Mouse (Mus musculus) lung, embryonic 15.5 days (tissue): ENCODE measurements around the gene Afm. TPM values are rescaled to one million over a fixed set of nuclear protein-coding genes. Genes with fewer than 3 reads are reported as not detected.

Source experiments
- ATAC-seq: fragments of 200-750 bp; cut with Nextera tagmentation; 2 replicates; pipeline ENCODE4 v1.8.0; 2017; ENCODE audit warnings: moderate number of reproducible peaks, borderline replicate concordance; ENCODE audit not compliant: low FRiP score, low TSS enrichment; ENCODE audit errors: extremely low read depth
- H3K27ac ChIP-seq: fragments of 300-500 bp; sonication (generic); 2 replicates; pipeline ENCODE4 v1.5.1; 2015; ENCODE audit warnings: moderate library complexity, mild to moderate bottlenecking, inconsistent platforms
- H3K27me3 ChIP-seq: fragments of 300-500 bp; sonication (generic); 2 replicates; pipeline ENCODE4 v1.6.1; 2015; ENCODE audit warnings: inconsistent platforms
- H3K36me3 ChIP-seq: fragments of 300-500 bp; sonication (generic); 2 replicates; pipeline ENCODE4 v1.6.1; 2015; ENCODE audit warnings: inconsistent platforms
- H3K4me1 ChIP-seq: fragments of 300-500 bp; sonication (generic); 2 replicates; pipeline ENCODE4 v1.6.1; 2015; ENCODE audit warnings: inconsistent platforms
- H3K4me2 ChIP-seq: fragments of 300-500 bp; sonication (generic); 2 replicates; pipeline ENCODE4 v1.6.1; 2015; ENCODE audit warnings: inconsistent platforms, mild to moderate bottlenecking, moderate library complexity
- H3K4me3 ChIP-seq: fragments of 300-500 bp; sonication (generic); 2 replicates; pipeline ENCODE4 v1.5.1; 2015; ENCODE audit warnings: mild to moderate bottlenecking, inconsistent platforms
- H3K9ac ChIP-seq: fragments of 300-500 bp; sonication (generic); 2 replicates; pipeline ENCODE4 v1.6.1; 2015; ENCODE audit warnings: inconsistent platforms
- H3K9me3 ChIP-seq: fragments of 300-500 bp; sonication (generic); 2 replicates; pipeline ENCODE4 v1.6.1; 2016; ENCODE audit warnings: inconsistent platforms
- WGBS: fragments of 180-500 bp; shearing (Covaris S2); methylation state at CpG from one replicate; pipeline ENCODE4 v1.1.7; 2015; 5-methylcytosine and 5-hydroxymethylcytosine counted together
- polyA plus RNA-seq: library from polyadenylated mRNA; unstranded; fragments of >200 nt; fragmentation: Nextera tagmentation; extraction: Ambion mirVana; gene quantifications from 2 replicates; pipeline ENCODE4 v1.2.1, GENCODE M21; 2015

Afm gene
- polyA plus RNA-seq, 1 experiment from 2014 or later: 0.07 TPM

GRCm38 (mm10) chr5:90499509-90499908, 19.2 kb upstream of the Afm start:
- WGBS: 51% methylated on average over 7 of the region's 7 CpGs

GRCm38 (mm10) chr5:90500714-90501113, 18.0 kb upstream of the Afm start:
- Histone ChIP-seq H3K4me2 (no peak overlapping the region), H3K4me1 (no peaks in the 10 kb centered on the region), H3K9ac (no peak overlapping the region), H3K4me3 (no peak overlapping the region), H3K36me3 (no peaks in the 10 kb centered on the region), H3K27ac (no peak overlapping the region), H3K27me3 (no peaks in the 10 kb centered on the region), H3K9me3 (no peaks in the 10 kb centered on the region)
- no peak for ATAC-seq
- 4% methylated on average over 6 of the region's 6 CpGs for whole genome bisulfite sequencing

More at GRCm38 (mm10) chr5:90499509-90499908, 19.2 kb upstream of the Afm start:
- no peak for ATAC-seq
- no peaks in the 10 kb centered on the region for H3K36me3 ChIP-seq
- H3K27me3 ChIP-seq: no peaks in the 10 kb centered on the region
- H3K4me2 ChIP-seq: no peak overlapping the region
- H3K27ac ChIP-seq: no peak overlapping the region
- H3K4me1 ChIP-seq: no peaks in the 10 kb centered on the region
- no peak overlapping the region for H3K4me3 ChIP-seq
- H3K9ac ChIP-seq: no peak overlapping the region
- H3K9me3 ChIP-seq: no peaks in the 10 kb centered on the region

DNA sequence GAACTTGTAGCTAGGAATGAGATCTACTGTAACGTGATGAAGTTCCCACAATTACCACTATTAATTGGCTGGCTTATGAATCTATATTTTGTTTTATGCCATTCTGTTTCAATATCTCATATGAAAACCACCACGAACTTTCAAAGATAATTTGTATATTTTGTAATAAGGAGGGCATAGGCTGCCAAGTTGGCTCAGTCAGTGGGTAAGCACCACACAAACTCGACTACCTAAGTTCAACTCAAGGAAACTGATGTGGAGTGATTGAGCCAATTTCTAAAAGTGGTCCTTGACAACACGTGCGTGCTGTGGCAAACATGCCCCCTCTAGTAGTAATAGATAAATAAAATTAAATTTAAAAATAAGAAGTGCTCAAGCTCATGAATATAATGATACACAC, 17.0 kb upstream of the Afm start:
- Histone ChIP-seq H3K4me2 (no peak overlapping the region), H3K36me3 (no peaks in the 10 kb centered on the region), H3K9me3 (no peaks in the 10 kb centered on the region), H3K27me3 (no peaks in the 10 kb centered on the region), H3K4me1 (no peaks in the 10 kb centered on the region), H3K4me3 (no peak overlapping the region), H3K9ac (no peak overlapping the region), H3K27ac (no peak overlapping the region)
- 77% methylated on average over 5 of the region's 5 CpGs for WGBS
- ATAC-seq: no peak

GRCm38 (mm10) chr5:90504742-90505141, 14.0 kb upstream of the Afm start:
- ATAC-seq: no peak
- H3K4me1 ChIP-seq: no peaks in the 10 kb centered on the region
- H3K9me3 ChIP-seq: no peaks in the 10 kb centered on the region
- no peak overlapping the region for H3K9ac ChIP-seq
- no peaks in the 10 kb centered on the region for H3K36me3 ChIP-seq
- H3K27ac ChIP-seq: no peak overlapping the region
- no peak overlapping the region for H3K4me3 ChIP-seq
- no peak overlapping the region for H3K4me2 ChIP-seq
- 62% methylated on average over 11 of the region's 11 CpGs for WGBS
- H3K27me3 ChIP-seq: no peaks in the 10 kb centered on the region

GRCm38 (mm10) chr5:90506507-90506906, 12.2 kb upstream of the Afm start:
- H3K36me3 ChIP-seq: no peaks in the 10 kb centered on the region
- WGBS: 54% methylated on average over 2 of the region's 2 CpGs
- H3K27ac ChIP-seq: no peak overlapping the region
- no peak for ATAC-seq
- H3K9me3 ChIP-seq: no peaks in the 10 kb centered on the region
- no peaks in the 10 kb centered on the region for H3K27me3 ChIP-seq
- no peak overlapping the region for H3K9ac ChIP-seq
- no peaks in the 10 kb centered on the region for H3K4me1 ChIP-seq
- no peak overlapping the region for H3K4me3 ChIP-seq
- H3K4me2 ChIP-seq: no peak overlapping the region

GRCm38 (mm10) chr5:90507411-90507949, 11.3 kb upstream of the Afm start:
- Histone ChIP-seq H3K27me3 (no peaks in the 10 kb centered on the region), H3K4me3 (no peak overlapping the region), H3K4me1 (no peaks in the 10 kb centered on the region), H3K36me3 (no peaks in the 10 kb centered on the region), H3K9me3 (no peaks in the 10 kb centered on the region), H3K4me2 (no peak overlapping the region), H3K9ac (no peak overlapping the region), H3K27ac (no peak overlapping the region)
- no peak for ATAC-seq
- 63% methylated on average over 13 of the region's 13 CpGs for WGBS

DNA sequence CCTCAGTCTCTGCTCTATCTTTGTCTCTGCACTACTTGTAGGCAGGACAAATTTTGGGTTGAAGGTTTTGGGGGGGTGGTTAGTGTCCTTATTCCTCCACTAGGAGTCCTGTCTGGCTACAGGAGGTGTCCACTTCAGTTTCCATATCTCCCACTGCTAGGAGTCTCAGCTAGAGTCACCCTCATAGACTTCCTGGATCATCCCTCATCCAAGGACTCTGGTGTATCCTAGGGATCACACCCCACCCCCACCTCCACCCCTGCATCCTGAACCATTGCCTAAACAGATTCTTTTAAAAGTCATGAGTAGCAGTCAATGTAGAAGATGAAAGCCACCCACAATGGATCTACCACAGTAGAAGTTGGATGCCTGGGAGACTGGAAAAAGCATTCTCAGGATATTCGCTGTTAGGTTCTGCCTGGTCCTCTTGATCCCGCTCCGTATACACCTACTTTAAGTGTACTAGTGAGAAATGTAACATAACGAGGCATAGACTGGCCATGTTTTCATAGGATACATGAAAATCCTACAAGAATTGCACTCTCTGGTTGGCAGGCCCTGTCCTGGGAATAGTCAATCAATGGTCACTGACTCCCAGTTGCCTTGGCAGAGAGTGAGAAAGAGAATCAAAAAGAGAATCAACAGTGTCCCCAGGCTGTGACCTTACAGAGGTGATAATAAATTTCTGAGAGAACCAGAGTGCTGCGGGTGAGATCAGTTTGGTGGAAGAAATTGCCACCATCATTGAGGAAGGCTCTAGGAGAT, 8.7 kb upstream of the Afm start:
- Histone ChIP-seq H3K36me3 (no peaks in the 10 kb centered on the region), H3K27ac (no peak overlapping the region), H3K9me3 (no peaks in the 10 kb centered on the region), H3K9ac (no peak overlapping the region), H3K4me1 (no peaks in the 10 kb centered on the region), H3K27me3 (no peaks in the 10 kb centered on the region), H3K4me3 (no peak overlapping the region), H3K4me2 (no peak overlapping the region)
- ATAC-seq: no peak
- WGBS: 90% methylated on average over 5 of the region's 5 CpGs

DNA sequence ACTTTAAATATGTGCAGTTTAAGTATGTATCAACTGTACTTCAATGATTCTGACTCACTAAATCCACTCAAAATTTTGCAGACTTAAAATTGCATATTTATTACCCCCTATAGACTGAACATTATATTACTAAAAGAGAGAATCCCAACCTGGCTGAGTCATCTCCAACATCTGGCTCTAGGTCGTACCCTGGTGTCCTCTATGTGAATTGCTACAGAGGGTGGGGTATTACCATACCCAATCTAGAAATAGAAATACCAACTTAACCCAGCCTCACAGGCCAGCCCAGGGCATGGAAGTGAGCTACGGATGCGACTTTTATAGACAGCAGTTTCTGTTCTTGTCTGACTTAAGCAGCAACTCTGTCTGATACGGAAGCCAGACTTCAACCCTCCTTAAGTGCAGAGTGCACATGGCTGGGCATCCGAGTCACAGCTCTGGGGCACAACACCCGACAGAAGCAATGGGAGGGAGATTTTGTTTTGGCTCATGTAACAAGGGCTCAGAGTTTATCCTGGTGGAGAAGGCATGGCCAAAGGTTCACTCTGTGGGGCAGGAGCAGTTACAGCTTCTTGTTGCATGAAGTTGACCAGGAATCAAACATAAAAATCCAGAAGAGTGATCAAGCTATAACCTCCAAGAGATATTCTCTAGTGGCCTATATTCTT, 6.3 kb upstream of the Afm start:
- Histone ChIP-seq H3K27me3 (no peaks in the 10 kb centered on the region), H3K4me3 (no peak overlapping the region), H3K9me3 (no peaks in the 10 kb centered on the region), H3K9ac (no peak overlapping the region), H3K4me1 (no peaks in the 10 kb centered on the region), H3K27ac (no peak overlapping the region), H3K4me2 (no peak overlapping the region), H3K36me3 (no peaks in the 10 kb centered on the region)
- ATAC-seq: no peak
- WGBS: 78% methylated on average over 6 of the region's 6 CpGs

DNA sequence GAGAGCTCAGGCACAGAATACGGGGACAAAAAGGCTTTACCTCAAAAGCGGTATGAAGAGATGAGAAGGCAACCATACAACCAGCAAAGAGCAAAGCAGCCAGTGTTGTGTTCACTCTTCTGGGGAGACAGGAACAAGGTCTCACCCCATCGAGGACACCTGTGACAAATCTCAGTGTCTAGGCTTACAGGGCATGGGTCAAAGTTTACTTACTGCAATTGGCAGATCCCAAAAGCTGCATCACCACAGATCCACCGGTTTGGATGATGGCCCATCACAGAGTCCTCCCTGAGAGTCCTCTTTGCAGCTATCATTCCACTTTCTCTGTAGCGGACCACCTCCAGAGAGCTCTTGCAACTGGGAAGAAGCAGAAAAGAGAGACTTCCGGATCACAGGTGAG, 3.2 kb upstream of the Afm start:
- no peak for ATAC-seq
- no peaks in the 10 kb centered on the region for H3K4me1 ChIP-seq
- no peaks in the 10 kb centered on the region for H3K9me3 ChIP-seq
- H3K9ac ChIP-seq: no peak overlapping the region
- no peak overlapping the region for H3K4me2 ChIP-seq
- H3K27me3 ChIP-seq: no peaks in the 10 kb centered on the region
- H3K4me3 ChIP-seq: no peak overlapping the region
- no peaks in the 10 kb centered on the region for H3K36me3 ChIP-seq
- no peak overlapping the region for H3K27ac ChIP-seq
- 82% methylated on average over 6 of the region's 6 CpGs for WGBS

- Histone ChIP-seq H3K36me3 (no peaks in the 10 kb centered on the region), H3K9me3 (no peaks in the 10 kb centered on the region), H3K4me3 (no peak overlapping the region), H3K9ac (no peak overlapping the region), H3K4me2 (no peak overlapping the region), H3K4me1 (no peaks in the 10 kb centered on the region), H3K27me3 (no peaks in the 10 kb centered on the region), H3K27ac (no peak overlapping the region)
- ATAC-seq: no peak
- WGBS: 77% methylated on average over 8 of the region's 8 CpGs
These were observed 32.5 kb downstream of the Afm start for GRCm38 (mm10) chr5:90551191-90551590.

DNA sequence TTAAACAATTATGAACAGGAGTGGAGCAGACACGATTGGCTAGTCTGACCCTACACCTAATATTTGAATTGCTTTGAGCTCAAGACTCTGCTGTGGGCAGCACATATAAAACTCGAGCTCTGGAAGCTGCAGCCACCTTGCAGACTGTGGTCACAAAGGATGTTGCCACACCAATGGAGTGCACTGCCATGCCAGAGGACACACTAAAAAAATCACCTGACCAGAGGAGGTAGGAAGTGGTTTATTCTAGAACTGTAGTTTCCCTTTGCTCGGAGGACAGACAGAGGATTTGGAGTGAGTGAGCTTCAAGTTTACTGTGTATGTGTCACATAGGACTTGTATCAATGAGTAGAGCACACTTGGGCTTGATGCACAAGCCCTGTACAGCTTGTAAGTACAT, 37.3 kb downstream of the Afm start:
- whole genome bisulfite sequencing: 57% methylated on average over 3 of the region's 3 CpGs
- no peaks in the 10 kb centered on the region for H3K9me3 ChIP-seq

DNA sequence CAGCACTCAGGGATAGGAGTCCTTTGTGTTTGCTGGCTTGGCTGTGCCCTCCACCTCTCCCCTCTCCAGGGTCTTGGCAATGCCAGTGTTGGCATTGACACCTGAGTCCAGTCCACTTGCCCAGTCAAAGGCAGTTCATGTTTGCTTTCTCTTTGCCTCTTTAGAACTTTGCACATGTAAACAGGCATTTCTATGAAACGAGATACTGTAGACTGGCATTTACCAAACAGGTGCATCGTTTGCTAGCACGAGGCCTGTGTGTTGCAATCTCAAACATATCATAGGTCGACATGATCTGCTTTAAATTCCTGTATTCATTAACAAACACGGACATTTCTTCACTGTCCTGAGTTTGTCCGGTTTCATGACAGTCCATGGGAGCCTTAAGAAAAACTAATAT, 42.0 kb downstream of the Afm start, which contains the start of gene 5830473C10Rik:
TSS of gene 5830473C10Rik (plus strand) at position 365 of the 400 bp plus-strand sequence.
- no peak for ATAC-seq
- Histone ChIP-seq H3K4me3 (no peak within 1 kb of the TSS), H3K9me3 (no peaks in the 10 kb centered on the region), H3K27me3 (no peaks in the 10 kb centered on the region), H3K9ac (no peak within 1 kb of the TSS), H3K36me3 (no peaks in the 10 kb centered on the region), H3K4me2 (no peak within 1 kb of the TSS), H3K4me1 (no peaks in the 10 kb centered on the region), H3K27ac (no peak within 1 kb of the TSS)
- WGBS: 78% methylated on average over 6 of the region's 6 CpGs

More for the DNA sequence above, 37.3 kb downstream of the Afm start:
- Histone ChIP-seq H3K4me3 (no peak overlapping the region), H3K4me2 (no peak overlapping the region), H3K9ac (no peak overlapping the region), H3K36me3 (no peaks in the 10 kb centered on the region), H3K27ac (no peak overlapping the region), H3K27me3 (no peaks in the 10 kb centered on the region), H3K4me1 (no peaks in the 10 kb centered on the region)
- ATAC-seq: no peak
